Mouse (Mus musculus) kidney, embryonic 16.5 days (tissue): Measurements from ENCODE around the gene Rab3gap2. TPM values are rescaled to one million over a fixed set of nuclear protein-coding genes. Genes with fewer than 3 reads are reported as not detected.
A peak's percentile ranks its signal among the peaks of the same experiment; 100 is the strongest.

Source experiments
- ATAC-seq: fragments of 200-750 bp; cut with Nextera tagmentation; 2 replicates; pipeline ENCODE4 v1.8.0; 2017; ENCODE audit warnings: moderate TSS enrichment; ENCODE audit not compliant: low FRiP score, low TSS enrichment
- H3K27ac ChIP-seq: fragments of 300-500 bp; sonication (generic); 2 replicates; pipeline ENCODE4 v1.5.1; 2014; ENCODE audit warnings: low read length
- H3K27me3 ChIP-seq: fragments of 300-500 bp; sonication (generic); 2 replicates; pipeline ENCODE4 v1.6.1; 2014; ENCODE audit warnings: low read length, control low read depth, mixed read lengths; ENCODE audit not compliant: insufficient read depth
- H3K36me3 ChIP-seq: fragments of 300-500 bp; sonication (generic); 2 replicates; pipeline ENCODE4 v1.6.1; 2014; ENCODE audit warnings: low read length, control low read depth, mixed read lengths; ENCODE audit not compliant: insufficient read depth
- H3K4me1 ChIP-seq: fragments of 300-500 bp; sonication (generic); 2 replicates; pipeline ENCODE4 v1.6.1; 2014; ENCODE audit warnings: low read length, control low read depth, mixed read lengths; ENCODE audit not compliant: insufficient read depth
- H3K4me2 ChIP-seq: fragments of 300-500 bp; sonication (generic); replicated peaks from 2 replicates; pipeline ENCODE4 v1.6.1; 2014; ENCODE audit warnings: low read depth, low read length
- H3K4me3 ChIP-seq: fragments of 300-500 bp; sonication (generic); 2 replicates; pipeline ENCODE4 v1.5.1; 2014; ENCODE audit warnings: mild to moderate bottlenecking, low read length
- H3K9ac ChIP-seq: fragments of 300-500 bp; sonication (generic); replicated peaks from 2 replicates; pipeline ENCODE4 v1.6.1; 2014; ENCODE audit warnings: low read length
- H3K9me3 ChIP-seq: fragments of 300-500 bp; sonication (generic); 2 replicates; pipeline ENCODE4 v1.6.1; 2016; ENCODE audit warnings: low read length, control low read depth
- WGBS: fragments of 180-500 bp; shearing (Covaris S2); extraction: QIAGEN DNeasy Blood & Tissue Kit; methylation state at CpG from one replicate; pipeline ENCODE4 v1.1.7; 2014; 5-methylcytosine and 5-hydroxymethylcytosine counted together
- polyA plus RNA-seq: library from polyadenylated mRNA; unstranded; fragments of >200 nt; fragmentation: Nextera tagmentation; extraction: Ambion mirVana; gene quantifications from 2 replicates; pipeline ENCODE4 v1.2.1, GENCODE M21; 2015

Gene Rab3gap2
- polyA plus RNA-seq, 1 experiment from 2014 or later: 23.8 TPM

DNA sequence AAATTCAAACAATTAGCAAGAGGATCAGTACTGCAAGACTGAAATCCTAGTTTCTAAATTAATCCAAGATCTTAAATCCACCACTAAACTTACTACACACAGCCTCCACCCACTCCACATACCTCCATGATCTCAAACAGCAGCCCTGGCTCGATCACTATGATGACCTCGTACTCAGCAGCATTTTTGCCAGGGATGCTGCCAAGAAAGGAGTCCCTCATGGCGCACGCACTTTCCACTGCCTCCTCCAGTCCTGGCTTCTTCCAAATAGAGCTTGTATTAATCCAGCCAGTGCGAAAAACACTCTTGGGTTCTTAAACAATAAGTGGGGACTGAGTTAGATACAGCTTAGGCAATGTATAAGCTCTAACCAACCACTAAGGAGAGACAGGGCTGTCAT is 85.3 kb downstream of the Rab3gap2 start:
- WGBS: 69% methylated on average over 5 of the region's 5 CpGs
- no peaks in the 10 kb centered on the region for H3K27me3 ChIP-seq
- H3K4me1 ChIP-seq: no peaks in the 10 kb centered on the region
- no peak for ATAC-seq
- no peak overlapping the region for H3K4me2 ChIP-seq
- no peak overlapping the region for H3K4me3 ChIP-seq
- no peak overlapping the region for H3K9ac ChIP-seq
- H3K9me3 ChIP-seq: no peaks in the 10 kb centered on the region
- H3K36me3 ChIP-seq: peaks cover 62% of the 10 kb centered on the region
- H3K27ac ChIP-seq: no peak overlapping the region

GRCm38 (mm10) chr1:185291336-185291735 is 87.4 kb downstream of the Rab3gap2 start:
- Histone ChIP-seq H3K9me3 (no peaks in the 10 kb centered on the region), H3K27ac (no peak overlapping the region), H3K4me3 (no peak overlapping the region), H3K9ac (no peak overlapping the region), H3K27me3 (no peaks in the 10 kb centered on the region), H3K4me1 (no peaks in the 10 kb centered on the region), H3K36me3 (peaks cover 61% of the 10 kb centered on the region), H3K4me2 (no peak overlapping the region)
- no peak for ATAC-seq
- 86% methylated on average over 4 of the region's 4 CpGs for WGBS

DNA sequence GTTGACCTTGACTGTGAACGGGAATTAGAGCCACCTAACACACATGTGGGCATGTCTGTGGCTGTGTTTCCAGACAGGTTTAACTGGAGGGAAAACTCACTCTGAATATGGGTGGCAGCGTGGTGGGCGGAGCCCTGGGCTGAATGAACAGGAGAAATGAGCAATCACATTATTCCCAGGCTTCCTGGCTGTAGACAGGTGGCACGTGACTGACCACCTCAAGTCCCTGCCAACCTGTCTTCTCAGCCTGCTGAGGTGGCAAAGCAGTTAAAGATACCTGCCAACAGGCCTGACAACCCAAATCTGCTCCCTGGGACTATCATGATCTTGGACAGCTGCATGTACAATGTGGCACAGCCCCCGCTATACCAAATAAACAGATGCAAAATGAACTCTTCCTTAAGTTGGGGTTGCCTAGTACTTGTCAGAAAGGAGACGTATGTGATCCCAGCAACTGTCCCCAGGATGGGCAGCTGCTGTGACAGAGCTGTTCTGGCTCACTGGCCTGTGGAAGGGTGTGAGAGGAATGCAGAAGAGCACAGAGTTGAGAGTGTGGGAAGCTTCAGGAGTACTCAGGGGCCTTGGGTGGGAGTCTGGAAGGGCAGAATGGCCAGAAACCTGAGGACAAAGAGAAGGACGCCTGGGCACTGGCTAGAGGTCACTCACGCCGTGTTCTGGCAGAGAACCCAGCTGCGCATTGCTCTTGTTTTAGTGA is 88.9 kb downstream of the Rab3gap2 start:
- no peak overlapping the region for H3K4me2 ChIP-seq
- no peak overlapping the region for H3K4me3 ChIP-seq
- ATAC-seq: peak; percentile 92
- no peaks in the 10 kb centered on the region for H3K27me3 ChIP-seq
- no peaks in the 10 kb centered on the region for H3K9me3 ChIP-seq
- H3K36me3 ChIP-seq: peaks cover 59% of the 10 kb centered on the region
- H3K27ac ChIP-seq: 0 out of 2 replicates have a peak overlapping the region, but pooled peaks have one; percentile 0
- no peaks in the 10 kb centered on the region for H3K4me1 ChIP-seq
- 70% methylated on average over 10 of the region's 10 CpGs for whole genome bisulfite sequencing
- no peak overlapping the region for H3K9ac ChIP-seq

GRCm38 (mm10) chr1:185296850-185297249 is 92.9 kb downstream of the Rab3gap2 start:
- Histone ChIP-seq H3K4me2 (no peak overlapping the region), H3K36me3 (peaks cover 36% of the 10 kb centered on the region), H3K9ac (no peak overlapping the region), H3K27me3 (no peaks in the 10 kb centered on the region), H3K4me1 (no peaks in the 10 kb centered on the region), H3K4me3 (no peak overlapping the region), H3K9me3 (no peaks in the 10 kb centered on the region), H3K27ac (no peak overlapping the region)
- 94% methylated on average over 7 of the region's 7 CpGs for WGBS
- no peak for ATAC-seq

DNA sequence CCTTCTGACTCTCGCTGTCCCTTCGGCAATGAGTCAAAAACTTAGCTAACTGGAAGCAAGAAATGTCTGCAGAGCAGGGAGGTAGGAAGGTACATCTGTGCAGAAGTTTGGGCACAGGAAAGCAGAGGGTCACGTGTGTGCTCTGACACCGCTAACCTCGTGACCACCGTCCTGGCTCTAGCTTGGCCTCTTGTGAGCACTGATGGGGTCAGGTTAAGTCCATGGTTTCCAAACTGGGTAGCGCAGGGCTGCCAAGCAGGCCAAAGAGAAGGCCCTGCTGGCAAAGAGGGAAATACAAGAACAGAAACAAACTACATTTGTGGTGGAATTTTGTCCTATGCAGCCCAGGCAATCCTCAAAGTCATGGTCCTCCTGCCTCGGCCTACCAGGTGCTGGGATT is 94.6 kb downstream of the Rab3gap2 start:
- Histone ChIP-seq H3K4me1 (no peaks in the 10 kb centered on the region), H3K27ac (no peak overlapping the region), H3K4me3 (no peak overlapping the region), H3K9me3 (no peaks in the 10 kb centered on the region), H3K27me3 (no peaks in the 10 kb centered on the region), H3K4me2 (no peak overlapping the region), H3K36me3 (peaks cover 45% of the 10 kb centered on the region), H3K9ac (no peak overlapping the region)
- no peak for ATAC-seq
- WGBS: 91% methylated on average over 8 of the region's 8 CpGs

- H3K27me3 ChIP-seq: no peaks in the 10 kb centered on the region
- no peaks in the 10 kb centered on the region for H3K4me1 ChIP-seq
- peaks cover 33% of the 10 kb centered on the region for H3K36me3 ChIP-seq
- no peak overlapping the region for H3K4me3 ChIP-seq
- no peaks in the 10 kb centered on the region for H3K9me3 ChIP-seq
- no peak overlapping the region for H3K4me2 ChIP-seq
- no peak overlapping the region for H3K27ac ChIP-seq
- no peak for ATAC-seq
- WGBS: 96% methylated on average over 6 of the region's 6 CpGs
- no peak overlapping the region for H3K9ac ChIP-seq
Observed at GRCm38 (mm10) chr1:185302816-185303215, 98.9 kb downstream of the Rab3gap2 start.

DNA sequence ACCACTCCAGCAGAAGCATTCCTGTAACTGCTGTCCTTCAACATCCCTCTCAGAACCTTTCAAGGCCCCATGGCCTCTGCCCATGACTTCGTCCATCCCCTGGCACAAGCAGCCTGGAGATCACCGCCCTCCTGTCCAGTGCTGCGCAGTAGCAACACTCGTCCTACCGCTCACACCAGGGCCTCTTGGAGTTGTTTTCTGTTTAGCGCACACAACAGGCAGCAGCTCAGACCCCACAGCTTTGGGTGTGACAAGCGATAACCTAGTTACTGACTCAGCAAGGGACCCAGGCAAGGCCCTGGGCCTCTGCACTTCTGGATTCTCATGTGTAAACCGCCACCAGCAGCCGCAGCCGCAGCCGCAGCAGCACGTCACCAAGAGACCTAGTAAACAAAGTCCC is 102.9 kb downstream of the Rab3gap2 start:
- Histone ChIP-seq H3K27me3 (no peaks in the 10 kb centered on the region), H3K4me2 (no peak overlapping the region), H3K4me3 (no peak overlapping the region), H3K9me3 (no peaks in the 10 kb centered on the region), H3K4me1 (no peaks in the 10 kb centered on the region), H3K36me3 (peaks cover 37% of the 10 kb centered on the region), H3K9ac (no peak overlapping the region), H3K27ac (no peak overlapping the region)
- WGBS: 97% methylated on average over 12 of the region's 12 CpGs
- 0 out of 2 replicates have a peak, but pooled peaks have one; percentile 31 for ATAC-seq

DNA sequence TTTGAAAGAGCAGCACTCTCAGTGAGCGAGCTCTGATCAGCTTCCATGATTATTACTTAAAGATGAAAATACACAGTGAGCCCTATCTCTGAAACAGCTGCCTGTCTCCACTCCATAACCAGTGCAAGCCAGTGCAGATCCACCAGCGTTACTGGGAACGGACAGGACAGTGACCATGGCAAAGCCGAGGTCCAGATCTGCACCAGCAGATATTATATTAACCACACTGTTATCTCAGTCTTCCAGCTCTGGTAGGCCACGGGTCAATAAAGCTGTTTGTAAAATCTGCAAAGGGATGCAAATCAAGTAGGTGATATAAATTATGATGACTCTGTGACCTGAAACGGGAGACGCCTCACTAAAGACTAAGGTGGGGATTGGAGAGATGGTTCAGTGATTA is 103.7 kb downstream of the Rab3gap2 start:
- Histone ChIP-seq H3K27me3 (no peaks in the 10 kb centered on the region), H3K9me3 (no peaks in the 10 kb centered on the region), H3K9ac (no peak overlapping the region), H3K4me3 (no peak overlapping the region), H3K4me1 (no peaks in the 10 kb centered on the region), H3K4me2 (no peak overlapping the region), H3K27ac (no peak overlapping the region), H3K36me3 (peaks cover 38% of the 10 kb centered on the region)
- ATAC-seq: no peak
- WGBS: 86% methylated on average over 7 of the region's 7 CpGs

DNA sequence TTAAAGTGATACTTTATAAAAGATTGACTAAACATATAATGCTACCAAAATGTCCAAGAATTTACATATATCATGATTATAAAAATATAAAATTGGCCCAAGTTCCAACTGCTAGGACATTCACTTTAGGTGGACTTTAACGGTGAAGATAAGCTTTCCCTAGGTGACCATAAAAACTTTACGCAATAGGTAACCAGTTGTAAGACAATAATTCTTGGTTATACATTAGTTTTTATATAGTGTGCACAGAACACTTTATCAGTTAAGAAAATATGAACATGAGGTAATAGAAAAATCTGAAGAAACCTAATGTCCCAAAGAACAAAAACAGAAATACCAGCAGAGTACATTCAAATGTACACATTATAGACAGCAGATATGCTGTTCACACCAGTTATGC is 104.4 kb downstream of the Rab3gap2 start:
- Histone ChIP-seq H3K27ac (no peak overlapping the region), H3K4me2 (no peak overlapping the region), H3K9ac (no peak overlapping the region), H3K27me3 (no peaks in the 10 kb centered on the region), H3K9me3 (no peaks in the 10 kb centered on the region), H3K4me3 (no peak overlapping the region), H3K4me1 (no peaks in the 10 kb centered on the region), H3K36me3 (peaks cover 36% of the 10 kb centered on the region)
- ATAC-seq: no peak
- 92% methylated on average over 2 of the region's 2 CpGs for WGBS

GRCm38 (mm10) chr1:185308908-185309307 is 105.0 kb downstream of the Rab3gap2 start:
- H3K4me2 ChIP-seq: no peak overlapping the region
- no peaks in the 10 kb centered on the region for H3K27me3 ChIP-seq
- no peak overlapping the region for H3K4me3 ChIP-seq
- no peak overlapping the region for H3K27ac ChIP-seq
- no peak overlapping the region for H3K9ac ChIP-seq
- ATAC-seq: no peak
- peaks cover 39% of the 10 kb centered on the region for H3K36me3 ChIP-seq
- H3K4me1 ChIP-seq: no peaks in the 10 kb centered on the region
- WGBS: 85% methylated on average over 4 of the region's 4 CpGs
- H3K9me3 ChIP-seq: no peaks in the 10 kb centered on the region
